Mouse (Mus musculus) lung, embryonic 15.5 days (tissue): ENCODE measurements at regions not wholly inside any gene's neighbourhood (a gene's known extent, or its start where the extent isn't known, plus 50 kb on each side); places are given as distances from the start of the nearest gene placed in this dataset.

Source experiments
- ATAC-seq: fragments of 200-750 bp; cut with Nextera tagmentation; 2 replicates; pipeline ENCODE4 v1.8.0; 2017; ENCODE audit warnings: moderate number of reproducible peaks, borderline replicate concordance; ENCODE audit not compliant: low FRiP score, low TSS enrichment; ENCODE audit errors: extremely low read depth
- H3K27ac ChIP-seq: fragments of 300-500 bp; sonication (generic); 2 replicates; pipeline ENCODE4 v1.5.1; 2015; ENCODE audit warnings: moderate library complexity, mild to moderate bottlenecking, inconsistent platforms
- H3K27me3 ChIP-seq: fragments of 300-500 bp; sonication (generic); 2 replicates; pipeline ENCODE4 v1.6.1; 2015; ENCODE audit warnings: inconsistent platforms
- H3K36me3 ChIP-seq: fragments of 300-500 bp; sonication (generic); 2 replicates; pipeline ENCODE4 v1.6.1; 2015; ENCODE audit warnings: inconsistent platforms
- H3K4me1 ChIP-seq: fragments of 300-500 bp; sonication (generic); 2 replicates; pipeline ENCODE4 v1.6.1; 2015; ENCODE audit warnings: inconsistent platforms
- H3K4me2 ChIP-seq: fragments of 300-500 bp; sonication (generic); 2 replicates; pipeline ENCODE4 v1.6.1; 2015; ENCODE audit warnings: inconsistent platforms, mild to moderate bottlenecking, moderate library complexity
- H3K4me3 ChIP-seq: fragments of 300-500 bp; sonication (generic); 2 replicates; pipeline ENCODE4 v1.5.1; 2015; ENCODE audit warnings: mild to moderate bottlenecking, inconsistent platforms
- H3K9ac ChIP-seq: fragments of 300-500 bp; sonication (generic); 2 replicates; pipeline ENCODE4 v1.6.1; 2015; ENCODE audit warnings: inconsistent platforms
- H3K9me3 ChIP-seq: fragments of 300-500 bp; sonication (generic); 2 replicates; pipeline ENCODE4 v1.6.1; 2016; ENCODE audit warnings: inconsistent platforms
- WGBS: fragments of 180-500 bp; shearing (Covaris S2); methylation state at CpG from one replicate; pipeline ENCODE4 v1.1.7; 2015; 5-methylcytosine and 5-hydroxymethylcytosine counted together

DNA sequence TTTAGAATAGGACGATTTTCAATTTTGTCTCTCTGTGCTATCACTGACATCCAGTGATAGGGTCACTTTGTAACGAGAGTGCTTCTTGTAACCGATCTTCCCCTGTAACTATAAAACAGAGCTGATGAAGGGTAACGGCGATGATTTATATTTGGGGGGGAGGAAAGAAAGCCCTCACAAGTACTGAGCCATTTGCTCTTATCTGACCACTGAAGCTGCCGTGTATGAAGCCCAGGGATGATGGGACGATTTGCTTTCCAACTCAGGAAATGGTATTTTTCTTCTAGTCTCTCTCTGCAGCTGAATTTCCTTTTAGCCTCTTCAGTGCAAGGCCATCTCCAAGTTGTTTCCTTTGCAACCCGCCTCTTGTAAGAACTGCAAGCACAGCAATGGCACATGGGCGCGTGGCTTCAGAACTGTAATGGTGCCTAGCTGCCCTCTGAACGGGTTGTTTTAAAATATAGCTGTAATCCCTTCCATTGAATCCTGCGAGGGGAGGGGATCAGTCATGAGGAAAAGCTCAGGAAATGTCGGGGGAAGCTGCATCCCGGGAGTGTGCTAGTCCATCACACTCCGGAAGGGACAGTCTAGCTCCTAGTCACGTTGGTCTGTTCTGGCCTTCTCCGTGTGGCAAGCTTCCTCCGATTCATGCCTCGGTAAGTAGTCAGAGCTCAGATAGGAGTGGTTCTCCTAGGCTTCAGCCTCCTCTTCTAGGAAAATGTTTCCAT, 194.1 kb downstream of the Gm13691 start:
- ATAC-seq: peak; percentile 77
- Histone ChIP-seq H3K27ac (peak overlapping the region; percentile 79), H3K4me1 (no peaks in the 10 kb centered on the region), H3K36me3 (no peaks in the 10 kb centered on the region), H3K27me3 (no peaks in the 10 kb centered on the region), H3K4me3 (no peak overlapping the region), H3K9me3 (no peaks in the 10 kb centered on the region), H3K4me2 (peak overlapping the region; percentile 19; the same call in 1 of the 2 replicates), H3K9ac (no peak overlapping the region)
- WGBS: 53% methylated on average over 19 of the region's 19 CpGs

DNA sequence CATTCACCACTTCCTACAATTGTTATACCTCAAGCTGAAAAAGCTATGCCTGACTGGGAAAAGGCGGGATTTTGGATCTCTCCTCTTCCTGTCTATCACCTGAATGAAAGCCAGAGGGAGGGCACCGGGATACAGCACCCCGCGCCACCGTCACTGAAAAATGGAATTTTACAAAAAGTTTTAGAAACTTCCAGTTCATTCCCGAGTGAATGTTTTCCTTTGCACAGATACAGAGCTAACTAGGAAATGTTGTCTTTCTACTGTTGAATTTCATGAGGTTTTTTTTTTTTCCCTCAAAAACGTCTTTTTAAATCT, 194.6 kb downstream of the Gm13691 start:
- no peaks in the 10 kb centered on the region for H3K9me3 ChIP-seq
- H3K27ac ChIP-seq: peak overlapping the region; percentile 52
- H3K4me1 ChIP-seq: no peaks in the 10 kb centered on the region
- no peak for ATAC-seq
- H3K36me3 ChIP-seq: no peaks in the 10 kb centered on the region
- no peak overlapping the region for H3K9ac ChIP-seq
- H3K4me3 ChIP-seq: no peak overlapping the region
- no peaks in the 10 kb centered on the region for H3K27me3 ChIP-seq
- no peak overlapping the region for H3K4me2 ChIP-seq
- WGBS: 65% methylated on average over 7 of the region's 7 CpGs

DNA sequence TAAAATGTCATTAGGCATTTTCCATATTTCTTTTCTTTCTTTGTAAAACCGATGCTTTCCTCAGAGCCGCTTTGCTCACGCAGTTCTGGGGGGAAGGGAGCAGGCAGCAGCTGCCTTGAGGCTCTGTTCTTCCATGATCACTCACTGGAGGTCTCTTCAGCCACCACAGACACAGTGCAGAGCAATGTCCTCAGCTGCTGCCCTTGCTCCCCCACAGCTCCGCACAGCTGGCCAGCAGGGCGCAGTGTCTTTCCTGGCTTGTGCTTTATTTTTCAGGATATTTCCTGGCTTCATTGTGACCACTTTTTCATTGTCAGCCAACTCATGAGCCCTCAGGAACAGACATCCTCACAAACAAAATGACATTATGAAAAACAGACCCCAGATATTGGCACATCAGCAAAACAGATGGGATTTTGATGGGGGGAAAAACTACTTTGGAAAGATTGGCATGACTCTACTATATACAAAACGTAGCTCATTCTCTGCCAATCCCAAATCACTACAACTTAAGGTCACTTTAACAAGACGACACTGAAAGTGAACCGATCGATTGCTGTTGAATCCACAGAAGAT, 195.9 kb downstream of the Gm13691 start:
- H3K36me3 ChIP-seq: no peaks in the 10 kb centered on the region
- peak overlapping the region; percentile 37; the same call in 1 of the 2 replicates for H3K27ac ChIP-seq
- no peak overlapping the region for H3K9ac ChIP-seq
- H3K9me3 ChIP-seq: no peaks in the 10 kb centered on the region
- no peak overlapping the region for H3K4me2 ChIP-seq
- H3K4me1 ChIP-seq: no peaks in the 10 kb centered on the region
- WGBS: 24% methylated on average over 9 of the region's 9 CpGs
- no peak overlapping the region for H3K4me3 ChIP-seq
- ATAC-seq: peak; percentile 81
- H3K27me3 ChIP-seq: no peaks in the 10 kb centered on the region

DNA sequence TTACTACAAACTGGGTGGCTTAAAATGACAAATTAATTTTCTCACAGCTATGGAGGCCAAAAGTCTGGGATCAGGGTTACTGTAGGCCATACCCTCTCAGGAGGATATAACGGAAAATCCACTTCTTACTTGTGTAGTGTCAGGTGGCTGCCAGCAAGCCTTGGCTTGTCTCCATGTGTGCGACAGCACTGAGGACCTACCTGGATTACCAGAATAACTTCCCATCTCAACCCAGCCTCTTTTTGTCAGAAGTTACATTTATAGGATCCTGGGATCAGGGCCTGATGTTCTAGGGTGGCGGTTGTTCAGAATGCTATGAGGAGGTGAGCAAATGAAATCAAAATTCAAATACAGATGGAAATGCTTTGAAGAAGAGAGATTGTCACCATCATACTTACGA, 197.1 kb downstream of the Gm13691 start:
- Histone ChIP-seq H3K4me2 (no peak overlapping the region), H3K27ac (no peak overlapping the region), H3K36me3 (no peaks in the 10 kb centered on the region), H3K4me3 (no peak overlapping the region), H3K4me1 (no peaks in the 10 kb centered on the region), H3K27me3 (no peaks in the 10 kb centered on the region), H3K9me3 (no peaks in the 10 kb centered on the region), H3K9ac (no peak overlapping the region)
- no peak for ATAC-seq
- WGBS: 87% methylated on average over 4 of the region's 4 CpGs

DNA sequence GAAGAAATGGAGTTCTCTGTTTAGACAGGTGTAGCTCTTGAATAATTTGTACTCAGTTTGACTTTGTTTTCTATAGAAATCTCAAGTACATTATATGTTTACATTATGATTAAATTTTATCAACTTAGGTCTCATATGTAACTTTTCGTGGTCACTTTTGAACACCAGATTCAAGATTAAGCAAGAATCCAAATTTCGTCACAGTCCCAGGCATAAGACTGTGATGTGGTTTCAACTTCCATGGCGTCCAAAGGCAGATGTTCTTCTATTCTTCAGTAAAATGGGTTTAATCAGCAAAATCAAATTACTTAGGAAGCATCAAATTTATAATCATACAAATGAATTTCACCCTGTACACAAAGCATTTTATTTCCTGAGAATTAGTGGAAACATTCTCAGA, 198.9 kb downstream of the Gm13691 start:
- Histone ChIP-seq H3K36me3 (no peaks in the 10 kb centered on the region), H3K4me3 (no peak overlapping the region), H3K27ac (no peak overlapping the region), H3K4me1 (no peaks in the 10 kb centered on the region), H3K27me3 (no peaks in the 10 kb centered on the region), H3K9ac (no peak overlapping the region), H3K9me3 (no peaks in the 10 kb centered on the region), H3K4me2 (no peak overlapping the region)
- no peak for ATAC-seq
- WGBS: 54% methylated on average over 3 of the region's 3 CpGs

DNA sequence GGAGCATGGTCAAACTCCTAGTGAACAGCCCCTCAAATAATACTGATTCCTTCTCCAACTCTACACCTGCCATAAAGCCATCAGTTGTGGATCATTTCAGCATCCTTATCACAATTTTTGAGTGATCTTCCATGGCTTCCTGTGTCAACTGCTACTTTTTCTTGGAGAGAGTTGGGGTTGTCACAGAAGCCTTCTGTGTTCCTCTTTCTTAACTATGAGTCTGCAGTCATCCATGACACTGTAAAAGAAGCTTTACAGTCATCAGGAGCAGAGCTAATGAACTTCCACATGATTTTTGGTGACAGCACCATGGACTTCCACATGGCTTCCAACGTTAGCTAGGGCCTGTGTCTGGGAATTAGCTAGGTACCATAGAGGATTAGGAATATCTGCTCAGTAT, 208.1 kb downstream of the Calcrl start:
- Histone ChIP-seq H3K36me3 (no peaks in the 10 kb centered on the region), H3K4me3 (no peak overlapping the region), H3K9ac (no peak overlapping the region), H3K27ac (no peak overlapping the region), H3K4me1 (no peaks in the 10 kb centered on the region), H3K9me3 (no peaks in the 10 kb centered on the region), H3K4me2 (no peak overlapping the region), H3K27me3 (no peaks in the 10 kb centered on the region)
- no peak for ATAC-seq
- WGBS: 70% methylated on average over 1 of the region's 1 CpGs

DNA sequence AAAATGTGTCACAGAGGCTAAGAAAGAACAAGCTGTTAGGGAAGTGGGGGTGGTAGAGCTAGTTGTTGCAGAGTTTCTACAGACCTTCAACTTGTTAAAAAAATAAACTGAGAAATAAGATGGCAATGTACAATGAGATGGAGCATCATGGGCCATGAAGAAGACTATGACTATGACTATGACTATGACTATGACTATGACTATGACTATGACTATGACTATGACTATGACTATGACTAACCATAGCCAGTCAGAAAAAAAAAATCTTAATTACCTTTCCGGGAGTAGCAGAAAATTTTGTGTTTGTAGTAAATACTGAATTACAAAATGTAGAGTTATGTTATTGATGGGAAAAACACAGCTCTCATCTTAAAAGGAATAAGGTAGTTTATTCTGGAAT, 203.2 kb downstream of the Calcrl start:
- H3K9me3 ChIP-seq: no peaks in the 10 kb centered on the region
- no peak overlapping the region for H3K4me2 ChIP-seq
- H3K27me3 ChIP-seq: no peaks in the 10 kb centered on the region
- H3K9ac ChIP-seq: no peak overlapping the region
- no peaks in the 10 kb centered on the region for H3K36me3 ChIP-seq
- no peak overlapping the region for H3K4me3 ChIP-seq
- WGBS: 95% methylated on average over 1 of the region's 1 CpGs
- H3K27ac ChIP-seq: no peak overlapping the region
- no peak for ATAC-seq
- H3K4me1 ChIP-seq: no peaks in the 10 kb centered on the region

DNA sequence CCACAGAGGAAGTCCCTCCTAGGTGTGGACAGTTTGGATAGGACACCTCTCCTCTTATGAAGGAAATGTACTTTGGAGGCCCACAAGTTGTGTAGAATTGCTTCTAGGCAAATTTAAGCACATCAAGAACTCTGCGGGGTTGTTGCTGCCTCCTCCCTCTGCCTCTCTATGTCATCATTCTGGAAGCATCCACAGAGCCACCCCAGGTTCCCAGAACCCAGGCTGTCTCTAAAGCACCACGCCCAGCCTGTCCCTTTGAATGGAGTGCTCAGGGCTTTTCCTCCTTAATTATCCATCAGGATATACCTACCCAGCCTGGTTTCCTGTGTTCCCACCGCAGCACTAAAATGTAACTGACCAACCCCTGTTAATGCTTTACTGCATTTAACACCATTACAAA, 195.4 kb downstream of the Calcrl start:
- Histone ChIP-seq H3K4me1 (no peaks in the 10 kb centered on the region), H3K9ac (no peak overlapping the region), H3K27me3 (no peaks in the 10 kb centered on the region), H3K4me2 (no peak overlapping the region), H3K27ac (no peak overlapping the region), H3K4me3 (no peak overlapping the region), H3K9me3 (no peaks in the 10 kb centered on the region), H3K36me3 (no peaks in the 10 kb centered on the region)
- 77% methylated on average over 3 of the region's 3 CpGs for WGBS
- ATAC-seq: no peak

DNA sequence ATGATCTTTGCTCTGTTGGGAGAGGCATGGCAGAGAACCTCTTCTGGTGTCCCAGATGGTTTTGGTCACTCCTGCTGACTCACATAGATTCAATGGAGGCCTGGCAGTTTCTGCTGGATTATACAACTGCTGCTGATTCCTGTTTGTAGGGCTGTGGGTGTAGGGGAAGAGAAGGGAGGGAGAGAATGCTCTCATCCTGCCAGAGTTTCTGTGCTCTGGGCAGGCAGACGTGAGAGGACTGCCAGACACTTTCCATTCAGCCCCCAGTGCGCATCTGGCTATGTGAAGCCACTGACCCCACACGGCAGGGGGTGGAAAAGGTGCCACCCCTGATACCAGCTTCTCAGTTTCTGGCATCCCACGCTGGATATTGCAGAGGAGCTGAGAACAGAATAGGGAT, 189.6 kb downstream of the Calcrl start:
- Histone ChIP-seq H3K4me3 (no peak overlapping the region), H3K9me3 (no peaks in the 10 kb centered on the region), H3K27ac (no peak overlapping the region), H3K36me3 (no peaks in the 10 kb centered on the region), H3K9ac (no peak overlapping the region), H3K27me3 (no peaks in the 10 kb centered on the region), H3K4me1 (no peaks in the 10 kb centered on the region), H3K4me2 (no peak overlapping the region)
- 81% methylated on average over 4 of the region's 4 CpGs for WGBS
- no peak for ATAC-seq

DNA sequence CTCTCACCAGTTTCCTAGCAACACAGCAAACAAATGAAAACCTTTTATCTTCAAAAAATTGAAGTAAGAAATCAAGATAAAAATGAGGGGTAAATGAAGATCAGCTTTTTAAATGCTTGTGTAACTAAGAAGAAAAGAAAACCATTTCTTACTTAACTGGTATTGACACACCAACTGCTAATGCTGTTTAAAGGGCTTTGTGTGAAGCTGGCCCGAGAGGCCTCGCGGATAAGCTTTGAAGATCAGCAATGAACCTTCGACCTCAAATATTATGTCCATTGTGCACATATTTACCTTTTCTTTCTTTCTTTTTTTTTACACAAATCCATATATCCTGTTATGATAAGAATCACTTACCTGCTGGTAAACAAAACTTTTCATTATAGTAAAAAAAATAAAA, 184.0 kb downstream of the Calcrl start:
- Histone ChIP-seq H3K4me3 (no peak overlapping the region), H3K27ac (no peak overlapping the region), H3K4me1 (0 out of 2 replicates have a peak, but pooled peaks cover 6% of the 10 kb centered on the region), H3K36me3 (no peaks in the 10 kb centered on the region), H3K9ac (no peak overlapping the region), H3K27me3 (no peaks in the 10 kb centered on the region), H3K9me3 (no peaks in the 10 kb centered on the region), H3K4me2 (no peak overlapping the region)
- WGBS: 50% methylated on average over 4 of the region's 4 CpGs
- no peak for ATAC-seq

DNA sequence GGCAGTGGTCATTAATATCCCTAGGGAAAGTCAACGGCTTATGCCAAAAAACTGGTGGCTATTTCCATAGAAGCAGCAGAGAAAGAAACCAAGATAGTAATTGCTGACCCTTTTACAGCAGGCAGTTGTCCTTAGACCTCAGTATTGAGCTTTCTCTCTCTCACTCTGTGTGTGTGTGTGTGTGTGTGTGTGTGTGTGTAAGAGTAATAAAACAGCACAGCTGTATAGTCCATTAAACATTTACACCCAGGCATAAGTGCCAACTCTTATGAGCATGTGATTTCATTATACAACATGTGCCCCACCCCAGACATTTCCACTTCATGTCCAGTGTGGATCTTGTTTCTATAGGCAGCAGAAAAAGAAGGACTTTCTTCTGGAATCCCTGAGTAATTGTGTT, 183.2 kb downstream of the Calcrl start:
- Histone ChIP-seq H3K36me3 (no peaks in the 10 kb centered on the region), H3K4me2 (no peak overlapping the region), H3K4me3 (no peak overlapping the region), H3K27ac (no peak overlapping the region), H3K27me3 (no peaks in the 10 kb centered on the region), H3K9ac (no peak overlapping the region), H3K9me3 (no peaks in the 10 kb centered on the region), H3K4me1 (0 out of 2 replicates have a peak, but pooled peaks cover 6% of the 10 kb centered on the region)
- 6% methylated on average over 1 of the region's 1 CpGs for WGBS
- ATAC-seq: no peak

DNA sequence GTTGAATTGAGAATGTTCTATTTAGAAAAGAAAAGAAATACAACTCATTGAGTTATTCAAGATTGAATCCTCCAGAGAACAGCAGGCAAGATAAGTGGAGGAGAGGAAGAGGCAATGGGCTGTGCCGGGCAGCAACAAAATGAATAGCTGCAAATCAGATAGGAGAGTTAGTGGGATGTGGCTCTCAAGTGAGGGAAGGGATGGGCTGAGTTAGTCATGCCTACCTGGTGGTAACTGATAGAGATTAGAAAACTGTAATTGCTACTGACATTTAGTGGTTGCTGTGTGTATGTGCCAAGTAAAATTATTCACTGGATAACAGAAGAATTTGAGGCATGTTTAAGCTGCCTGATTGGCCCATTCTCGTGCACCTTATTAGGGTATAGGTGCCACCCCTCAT, 179.3 kb downstream of the Calcrl start:
- H3K9ac ChIP-seq: no peak overlapping the region
- 74% methylated on average over 2 of the region's 2 CpGs for WGBS
- H3K36me3 ChIP-seq: no peaks in the 10 kb centered on the region
- no peaks in the 10 kb centered on the region for H3K9me3 ChIP-seq
- no peak for ATAC-seq
- H3K27me3 ChIP-seq: no peaks in the 10 kb centered on the region
- 0 out of 2 replicates have a peak, but pooled peaks cover 6% of the 10 kb centered on the region for H3K4me1 ChIP-seq
- H3K4me3 ChIP-seq: no peak overlapping the region
- H3K4me2 ChIP-seq: no peak overlapping the region
- no peak overlapping the region for H3K27ac ChIP-seq
